Mouse (Mus musculus) heart, postnatal 36 days (tissue): Measurements from ENCODE around the gene Aurkb. TPM values are rescaled to one million over a fixed set of nuclear protein-coding genes. Genes with fewer than 3 reads are reported as not detected.
"Not testable (repeated sequence)": the region's sequence is repeated elsewhere in the genome, so short reads cannot be mapped to it uniquely, and the experiment has no call there.

Experiments
- DNase-seq, 2 experiments: peaks; one replicate each; pipeline ENCODE4 v3.0.0; 2021 to 2022
- intact Hi-C: fragments of 180-260 bp; cut with DNase I; formaldehyde crosslinking; loops from one replicate; pipeline ENCODE4 v1.15.1; 2025
- total RNA-seq, 2 experiments: library from RNA; stranded (reverse); gene quantifications; 2 replicates each; pipeline ENCODE4 v1.2.3; 2021

Aurkb gene
- total RNA-seq = 1 to 10 TPM in 1 of 2 experiments, under 1 TPM in 1; 0.72 to 1.2 TPM

DNA sequence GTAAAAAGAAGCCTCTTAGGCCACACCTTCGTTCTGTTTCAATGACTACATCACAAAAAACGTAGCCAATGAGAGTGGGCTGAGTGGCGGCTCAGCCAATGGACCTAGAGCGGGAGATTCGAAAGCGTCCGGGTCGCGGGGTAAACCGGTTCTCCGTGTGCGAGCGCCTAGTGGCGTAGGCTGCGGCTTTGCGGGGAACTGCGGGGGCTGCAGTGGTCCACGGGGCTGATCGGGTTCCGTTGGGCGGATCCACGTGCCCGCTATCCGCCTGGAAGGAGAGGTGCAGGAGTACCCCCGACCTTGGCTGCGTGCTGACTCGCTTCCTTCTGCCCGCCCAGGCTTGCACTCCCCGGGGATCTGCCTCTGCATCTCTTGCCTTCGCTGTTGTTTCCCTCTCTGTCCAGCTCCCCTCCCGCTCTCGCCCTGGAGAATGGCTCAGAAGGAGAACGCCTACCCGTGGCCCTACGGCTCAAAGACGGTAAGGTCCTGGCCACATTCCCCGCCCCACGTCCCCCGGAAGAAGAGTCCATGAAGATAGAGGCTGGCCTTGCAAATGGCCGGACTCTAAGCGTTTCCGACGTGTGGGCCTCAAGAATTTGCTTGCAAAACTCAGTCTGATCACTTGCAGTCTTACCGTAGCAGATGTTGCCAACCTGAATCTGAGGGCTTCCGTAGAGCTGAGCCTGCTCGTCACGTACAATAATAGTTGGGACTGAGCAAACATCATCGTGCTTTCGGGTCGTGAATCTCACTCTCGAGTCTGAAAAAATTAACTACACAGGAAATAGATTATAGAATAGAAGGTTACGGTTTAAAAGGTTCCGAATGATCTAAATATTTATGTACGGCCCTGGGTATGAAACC lies at the start of gene Aurkb:
Gene Aurkb, plus strand, starts transcription at position 117 of the 864 bp plus-strand sequence.
- intact Hi-C loops = no loop called here
- DNase-seq = peak; percentile 75 to 77

DNA sequence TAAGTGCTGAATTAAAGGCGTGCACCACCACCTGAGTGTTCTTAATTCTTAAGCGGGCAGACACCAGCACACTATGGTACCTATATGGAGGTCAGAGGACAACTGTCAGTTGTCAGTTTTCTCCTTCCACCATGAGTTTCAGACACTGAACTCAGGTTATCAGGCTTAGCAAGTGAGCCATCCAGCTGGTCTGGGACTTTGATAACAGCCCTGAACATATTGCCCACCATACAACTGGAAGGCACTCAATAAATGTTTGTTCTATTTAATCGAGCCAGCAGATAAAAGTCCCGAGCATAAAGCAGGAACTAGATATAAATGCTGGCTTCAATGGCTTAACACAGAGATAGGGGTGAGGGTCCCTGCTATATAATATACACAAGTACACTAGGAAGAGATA lies 48.4 kb upstream of the Aurkb start:
- no peak for DNase-seq
- intact Hi-C loops = no loop called here

GRCm38 (mm10) chr11:69002782-69003181 lies 42.7 kb upstream of the Aurkb start:
- DNase-seq, intact Hi-C loops: not testable (repeated sequence)

DNA sequence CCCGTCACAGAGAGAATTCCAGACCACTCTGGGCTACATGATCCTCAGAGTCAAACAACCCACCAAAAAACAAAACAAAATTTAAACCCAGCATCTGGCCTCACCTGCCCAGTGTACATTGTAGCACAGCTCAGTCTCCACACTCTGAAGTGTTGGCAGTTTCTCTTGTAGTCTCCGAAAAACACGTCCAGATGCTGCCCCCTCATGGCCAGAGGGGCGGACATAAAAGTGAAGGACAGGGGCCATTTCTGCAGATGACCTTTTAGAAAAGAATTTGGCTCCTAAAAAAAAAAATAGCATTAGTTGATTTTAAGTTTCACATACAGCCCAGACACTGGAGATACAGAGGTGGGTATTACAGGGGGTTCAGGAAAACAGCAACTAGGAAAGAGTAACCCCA lies 41.9 kb upstream of the Aurkb start:
- intact Hi-C loops = no loop called here
- no peak for DNase-seq

- intact Hi-C loops = no loop called here
- no peak for DNase-seq
Observed at GRCm38 (mm10) chr11:69005193-69005592, 40.3 kb upstream of the Aurkb start.

- intact Hi-C loops = not testable (repeated sequence)
Observed at GRCm38 (mm10) chr11:69006575-69006974, 38.9 kb upstream of the Aurkb start.

DNA sequence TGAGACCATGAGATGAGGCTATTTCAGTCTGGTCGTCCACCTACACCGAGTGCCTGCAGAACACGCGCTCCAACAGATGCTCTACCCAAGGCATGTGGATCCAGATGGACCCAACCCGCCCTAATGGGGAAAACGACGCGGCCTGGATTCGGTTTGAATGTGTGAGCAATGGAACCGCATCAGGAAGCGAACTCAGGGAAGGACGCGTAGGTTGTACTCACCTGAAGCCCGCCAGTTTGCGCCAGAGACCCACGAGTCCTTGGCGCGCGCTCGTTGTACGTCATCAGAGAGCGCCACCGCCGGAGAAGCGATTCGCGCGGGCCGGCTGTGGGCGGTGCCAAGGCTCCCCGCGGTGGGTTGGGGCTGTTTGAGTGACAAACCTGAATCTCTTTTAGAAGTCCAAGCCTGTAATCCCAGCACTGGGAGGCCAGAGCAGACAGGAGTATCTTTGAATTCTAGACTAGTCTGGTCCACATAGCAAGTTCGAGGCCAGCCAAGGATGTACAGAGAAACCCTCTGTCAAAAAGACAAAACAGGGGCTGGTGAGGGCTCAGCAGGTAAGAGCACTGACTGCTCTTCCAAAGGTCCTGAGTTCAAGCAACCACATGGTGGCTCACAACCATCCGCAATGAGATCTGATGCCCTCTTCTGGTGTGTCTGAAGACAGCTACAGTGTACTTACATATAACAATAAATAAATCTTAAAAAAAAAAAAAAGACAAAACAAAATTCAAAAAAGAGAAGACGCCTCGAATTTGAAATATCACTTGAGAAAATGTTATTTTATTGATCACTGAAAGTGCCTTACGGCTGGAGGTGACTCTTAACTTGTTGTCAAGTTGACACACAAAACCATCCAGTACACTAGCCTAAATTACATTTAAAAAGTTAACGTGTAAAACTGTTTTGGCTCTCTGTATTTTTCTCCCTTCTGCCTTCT lies 37.0 kb upstream of the Aurkb start, which contains the start of gene Pfas:
Gene Pfas, minus strand, starts transcription at position 279 of the 940 bp plus-strand sequence.
- intact Hi-C loops = no loop called here
- peak; percentile 87 to 89 for DNase-seq

More at GRCm38 (mm10) chr11:69006575-69006974, 38.9 kb upstream of the Aurkb start:
- DNase-seq = not testable (repeated sequence)

GRCm38 (mm10) chr11:69009508-69009907 lies 35.9 kb upstream of the Aurkb start:
- intact Hi-C loops = no loop called here
- no peak for DNase-seq

DNA sequence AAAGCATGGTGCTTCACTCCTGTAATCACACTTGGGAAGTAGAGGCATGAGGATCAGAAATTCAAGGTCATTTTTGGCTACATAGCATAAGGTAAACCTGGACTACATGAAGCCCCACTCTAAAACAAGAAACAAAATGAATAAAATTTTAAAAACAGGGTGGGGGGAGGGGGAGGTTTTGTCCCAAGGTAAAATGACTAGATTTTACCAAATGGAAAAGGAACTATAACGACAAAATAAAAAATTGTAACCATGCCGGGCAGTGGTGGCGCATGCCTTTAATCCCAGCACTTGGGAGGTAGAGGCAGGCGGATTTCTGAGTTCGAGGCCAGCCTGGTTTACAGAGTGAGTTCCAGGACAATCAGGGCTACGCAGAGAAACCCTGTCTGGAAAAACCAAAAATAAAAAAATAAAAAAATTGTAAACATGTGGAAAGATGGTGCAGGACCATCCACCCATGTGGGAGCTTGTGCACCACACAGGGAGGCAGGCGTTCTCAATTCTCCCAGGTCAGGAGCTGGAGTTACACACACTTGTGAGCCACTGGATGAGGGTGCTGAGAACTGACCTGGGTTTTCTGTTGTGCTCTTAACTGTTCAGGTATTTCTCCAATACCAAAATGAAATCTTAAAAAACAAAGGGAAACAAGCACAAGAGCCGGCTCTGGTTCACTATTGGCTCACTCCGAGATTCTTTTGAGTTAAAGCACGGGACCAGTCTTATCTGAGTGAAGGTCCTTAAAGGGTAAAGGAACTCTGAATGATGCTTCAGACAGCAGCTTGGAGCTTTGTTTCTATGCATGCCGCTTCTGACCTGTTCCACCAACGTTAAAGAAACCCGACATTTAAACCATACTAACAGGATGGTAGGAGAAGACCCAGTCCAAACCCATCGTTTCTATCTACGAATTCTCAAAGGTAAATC lies 34.8 kb upstream of the Aurkb start:
- intact Hi-C loops = loop anchor here (5.0 kb wide), 1 partner anchor 43 kb away; the partner anchor contains the start of gene Slc25a35
- DNase-seq = no peak

DNA sequence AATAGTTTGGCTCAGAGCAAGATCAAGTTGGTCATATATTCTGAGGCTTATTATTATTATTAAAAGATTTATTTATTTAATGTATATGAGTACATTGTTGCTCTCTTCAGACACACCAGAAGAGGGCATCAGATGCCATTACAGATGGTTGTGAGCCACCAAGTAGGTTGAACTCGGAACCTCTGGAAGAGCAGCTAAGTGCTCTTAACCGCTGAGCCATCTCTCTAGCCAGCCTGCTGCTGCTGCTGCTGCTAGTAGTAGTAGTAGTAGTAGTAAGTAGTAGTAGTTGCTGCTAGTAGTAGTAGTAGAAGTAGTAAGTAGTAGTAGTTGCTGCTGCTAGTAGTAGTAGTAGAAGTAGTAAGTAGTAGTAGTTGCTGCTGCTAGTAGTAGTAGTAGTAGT lies 34.0 kb upstream of the Aurkb start:
- intact Hi-C loops = loop anchor here (5.0 kb wide), 1 partner anchor 44 kb away; the partner anchor contains the start of gene Slc25a35
- DNase-seq = not testable (repeated sequence)

DNA sequence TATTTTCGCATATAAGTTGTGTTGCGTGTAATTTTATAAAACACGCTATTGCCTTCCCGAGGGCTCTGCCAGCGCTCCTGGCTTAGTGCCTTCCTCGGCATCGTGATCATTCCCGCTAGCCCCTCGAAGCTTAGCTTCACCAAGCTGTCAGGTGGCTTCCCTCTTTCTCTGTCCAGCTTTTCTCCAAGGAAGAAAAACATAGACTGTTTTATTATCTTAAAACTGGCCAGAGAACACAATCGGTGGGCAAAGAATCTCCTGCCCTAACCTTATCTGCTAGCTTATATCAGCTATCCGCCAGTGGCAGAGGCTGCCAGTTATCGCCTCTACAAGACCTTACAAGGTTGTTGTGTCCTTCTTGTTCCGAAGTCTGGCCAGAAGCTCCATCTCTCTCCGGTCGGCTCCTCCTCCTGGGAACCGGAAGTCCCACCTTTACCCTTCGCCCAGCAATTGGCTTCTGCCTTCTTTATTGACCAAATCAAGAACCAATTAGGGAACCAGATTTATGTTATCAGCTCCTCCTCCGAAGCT lies 33.3 kb upstream of the Aurkb start:
- intact Hi-C loops = loop anchor here (5.0 kb wide), 1 partner anchor 45 kb away; the partner anchor contains the start of gene Slc25a35
- peak; percentile 87 to 89 for DNase-seq

DNA sequence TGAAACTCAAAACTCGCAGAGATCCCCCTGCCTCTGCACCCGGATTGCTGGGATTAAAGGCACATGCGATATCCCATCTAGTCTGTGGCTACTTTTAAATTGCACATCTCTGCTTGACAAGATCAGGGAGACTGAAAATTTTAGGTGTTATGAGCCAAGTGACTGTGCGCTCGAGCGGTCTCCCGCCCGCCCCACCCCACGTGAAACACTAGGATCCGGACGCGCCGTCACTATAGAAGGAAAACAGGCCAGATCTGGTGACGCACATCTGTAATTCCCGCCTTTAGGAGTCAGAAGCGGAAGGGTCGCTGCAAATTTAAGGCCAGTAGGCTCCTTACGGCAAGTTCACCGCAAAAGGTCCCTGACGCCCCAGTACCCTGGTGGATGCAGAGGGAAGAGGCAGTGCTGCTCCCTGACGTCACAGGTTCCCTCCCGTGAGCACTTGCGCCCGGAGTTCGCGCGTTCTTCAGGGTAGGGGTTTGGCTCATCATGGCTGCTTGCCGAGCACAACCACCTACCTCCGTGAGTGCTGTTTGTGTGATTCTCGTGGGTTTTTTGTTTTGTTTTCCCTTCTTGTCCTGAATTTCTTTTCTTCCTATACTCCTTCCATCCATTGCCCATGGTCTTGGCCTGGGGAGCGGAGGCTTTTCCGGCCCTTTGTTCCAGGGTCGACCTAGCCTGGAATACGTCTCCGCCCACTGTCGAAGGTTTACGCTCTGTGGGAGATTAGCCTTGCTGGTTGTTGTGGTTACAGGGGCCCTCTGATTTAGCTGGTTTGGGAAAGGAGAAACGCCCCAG lies 29.6 kb upstream of the Aurkb start, which contains the start of gene Ctc1:
Gene Ctc1, plus strand, starts transcription at position 268 of the 798 bp plus-strand sequence.
- DNase-seq = peak; percentile 86 to 88
- intact Hi-C loops = no loop called here

- intact Hi-C loops = no loop called here
- no peak for DNase-seq
Observed at GRCm38 (mm10) chr11:69016755-69017154, 28.7 kb upstream of the Aurkb start.

- intact Hi-C loops = no loop called here
- DNase-seq = no peak
Observed at GRCm38 (mm10) chr11:69020691-69021090, 24.8 kb upstream of the Aurkb start.

- DNase-seq = no peak
- intact Hi-C loops = no loop called here
Observed at GRCm38 (mm10) chr11:69026562-69026961, 18.9 kb upstream of the Aurkb start.

- intact Hi-C loops = no loop called here
- no peak for DNase-seq
Observed at GRCm38 (mm10) chr11:69028805-69029204, 16.6 kb upstream of the Aurkb start.

- intact Hi-C loops = no loop called here
- no peak for DNase-seq
Observed at GRCm38 (mm10) chr11:69033552-69033951, 11.9 kb upstream of the Aurkb start.

DNA sequence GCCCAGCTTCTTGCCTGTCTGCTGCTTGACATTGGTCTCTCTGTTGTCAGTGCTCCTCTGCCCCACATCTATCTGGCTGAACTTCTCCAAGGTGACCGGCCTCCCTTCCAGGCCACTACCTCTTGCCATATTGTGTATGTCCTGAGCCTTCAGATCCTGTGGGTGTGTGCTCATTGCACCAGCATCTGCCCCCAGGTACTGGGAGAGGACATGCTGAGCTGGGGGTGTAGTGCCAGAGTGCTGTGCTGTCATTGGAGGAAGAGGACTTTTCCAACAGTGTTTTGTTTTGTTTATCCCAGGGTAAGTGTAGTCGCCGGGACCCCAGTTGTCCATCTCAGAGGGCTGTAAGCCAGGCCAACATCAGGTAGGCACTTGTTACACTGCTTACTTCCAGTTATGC lies 10.9 kb upstream of the Aurkb start:
- intact Hi-C loops = no loop called here
- no peak for DNase-seq

GRCm38 (mm10) chr11:69035411-69035810 lies 10.0 kb upstream of the Aurkb start:
- intact Hi-C loops = no loop called here

More at GRCm38 (mm10) chr11:69035411-69035810, 10.0 kb upstream of the Aurkb start:
- DNase-seq = no peak
